Mouse (Mus musculus): ENCODE measurements around the gene Ikzf1.

DNA sequence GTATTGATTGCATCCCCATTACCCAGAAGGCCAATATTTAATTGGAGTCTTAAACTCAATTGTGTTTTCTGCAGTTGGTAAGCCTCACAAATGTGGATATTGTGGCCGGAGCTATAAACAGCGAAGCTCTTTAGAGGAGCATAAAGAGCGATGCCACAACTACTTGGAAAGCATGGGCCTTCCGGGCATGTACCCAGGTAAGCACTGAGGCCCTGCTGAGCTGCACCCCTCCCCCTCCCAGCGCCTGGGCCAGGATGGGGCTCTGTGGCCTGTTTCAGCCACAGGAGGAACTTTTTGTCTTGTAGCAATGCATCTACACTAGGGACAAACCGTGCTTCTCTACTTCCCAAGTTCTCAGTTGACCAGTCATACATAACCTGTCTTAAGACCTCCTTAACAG is 73.3 kb downstream of the Ikzf1 start:
- TF ChIP-seq CTCF (IDR thresholded peaks at IDR 0.05) (no peak), EP300 (IDR thresholded peaks at IDR 0.05; ENCODE audit: insufficient read depth, low read depth, low read length) (no peak)
